ENCODE assay signal across 14 mouse cellular contexts in genomic region chr19:47487572-47487971, GRCm38 (mm10).
"Had no signal": no experiment of that assay in that cellular context is flagged by ENCODE, and none has a peak within 500 bp of the region (broad histone marks: within the 10 kb centered on the region; RNA-seq: fewer than 3 reads in every experiment).

No protein-coding gene starts in this region.

- H3K9me3 ChIP-seq: lung, embryonic 15.5 days; midbrain, embryonic 13.5 days; midbrain, embryonic 15.5 days; neural tube, embryonic 13.5 days; neural tube, embryonic 15.5 days had no signal

- H3K36me3 ChIP-seq: lung, embryonic 15.5 days; midbrain, embryonic 13.5 days; midbrain, embryonic 15.5 days; neural tube, embryonic 13.5 days; neural tube, embryonic 15.5 days had no signal

- H3K9ac ChIP-seq: liver, postnatal 0 days; lung, embryonic 15.5 days; midbrain, embryonic 13.5 days; midbrain, embryonic 15.5 days; neural tube, embryonic 13.5 days; neural tube, embryonic 15.5 days had no signal

- H3K27ac ChIP-seq: lung, embryonic 15.5 days; macrophage; midbrain, embryonic 13.5 days; midbrain, embryonic 15.5 days; neural tube, embryonic 13.5 days; neural tube, embryonic 15.5 days had no signal

- H3K4me3 ChIP-seq: lung, embryonic 15.5 days; megakaryocyte, embryonic 14.5 days; midbrain, embryonic 13.5 days; midbrain, embryonic 15.5 days; neural tube, embryonic 13.5 days; neural tube, embryonic 15.5 days had no signal

- H3K4me2 ChIP-seq: lung, embryonic 15.5 days; midbrain, embryonic 11.5 days; midbrain, embryonic 13.5 days; midbrain, embryonic 15.5 days; neural tube, embryonic 13.5 days; neural tube, embryonic 15.5 days had no signal

- DNase-seq: retina, postnatal 1 day; right cerebral cortex, adult 18-20 months; right cerebral cortex, postnatal 25 days; right cerebral cortex, postnatal 4 days had no signal

- H3K27me3 ChIP-seq: lung, embryonic 15.5 days; midbrain, embryonic 13.5 days; midbrain, embryonic 15.5 days; neural tube, embryonic 13.5 days; neural tube, embryonic 15.5 days had no signal

- ATAC-seq: liver, postnatal 0 days; lung, postnatal 0 days; midbrain, embryonic 13.5 days; midbrain, embryonic 15.5 days had no signal
